Mouse (Mus musculus) mouse trophoblast stem cell (cell line): Measurements from ENCODE around the gene Pgs1.

Source experiments
- in situ Hi-C, 2 experiments: fragments of 300-500 bp; cut with MseI, MboI; formaldehyde crosslinking; loops; 2 replicates in 1 of 2; 3 replicates in 1 of 2; pipeline ENCODE4 v1.15.1; 2025

Gene Pgs1

GRCm38 (mm10) chr11:117974327-117975125 is 11.6 kb upstream of the Pgs1 start:
- in situ Hi-C loops: loop anchor here in 1 of 2 experiments (5.0 kb wide), 1 partner anchor 43 kb away; no protein-coding TSS in a partner anchor

- in situ Hi-C loops: no loop called here
These were observed 10.7 kb upstream of the Pgs1 start for GRCm38 (mm10) chr11:117975211-117975967.

GRCm38 (mm10) chr11:117976081-117976582 is 10.0 kb upstream of the Pgs1 start:
- in situ Hi-C loops: no loop called here

GRCm38 (mm10) chr11:117977694-117978360 is 8.3 kb upstream of the Pgs1 start:
- in situ Hi-C loops: no loop called here

- in situ Hi-C loops: no loop called here
These were observed 6.7 kb upstream of the Pgs1 start for GRCm38 (mm10) chr11:117979388-117979787.

- in situ Hi-C loops: no loop called here
These were observed 3.7 kb upstream of the Pgs1 start for GRCm38 (mm10) chr11:117982426-117982825.

- in situ Hi-C loops: no loop called here
These were observed 2.3 kb upstream of the Pgs1 start for GRCm38 (mm10) chr11:117983770-117984169.

GRCm38 (mm10) chr11:117987032-117987451 is 950 bp downstream of the Pgs1 start:
- in situ Hi-C loops: no loop called here

- in situ Hi-C loops: no loop called here
These were observed 1.9 kb downstream of the Pgs1 start for GRCm38 (mm10) chr11:117987968-117988367.

GRCm38 (mm10) chr11:117989241-117989640 is 3.1 kb downstream of the Pgs1 start:
- in situ Hi-C loops: no loop called here

- in situ Hi-C loops: no loop called here
These were observed 3.8 kb downstream of the Pgs1 start for GRCm38 (mm10) chr11:117989926-117990325.

- in situ Hi-C loops: no loop called here
These were observed 5.7 kb downstream of the Pgs1 start for GRCm38 (mm10) chr11:117991502-117992470.

GRCm38 (mm10) chr11:117993190-117994175 is 7.4 kb downstream of the Pgs1 start:
- in situ Hi-C loops: no loop called here

- in situ Hi-C loops: no loop called here
These were observed 8.4 kb downstream of the Pgs1 start for GRCm38 (mm10) chr11:117994250-117995057.

- in situ Hi-C loops: no loop called here
These were observed 9.2 kb downstream of the Pgs1 start for GRCm38 (mm10) chr11:117995255-117995654.

- in situ Hi-C loops: no loop called here
These were observed 9.6 kb downstream of the Pgs1 start for GRCm38 (mm10) chr11:117995661-117996060.

GRCm38 (mm10) chr11:117996066-117996465 is 10.0 kb downstream of the Pgs1 start:
- in situ Hi-C loops: no loop called here

- in situ Hi-C loops: no loop called here
These were observed 11.0 kb downstream of the Pgs1 start for GRCm38 (mm10) chr11:117997085-117997484.

GRCm38 (mm10) chr11:117998356-117998755 is 12.3 kb downstream of the Pgs1 start:
- in situ Hi-C loops: no loop called here
